7 mouse cellular contexts compared by ENCODE assay signal in the genomic region with DNA sequence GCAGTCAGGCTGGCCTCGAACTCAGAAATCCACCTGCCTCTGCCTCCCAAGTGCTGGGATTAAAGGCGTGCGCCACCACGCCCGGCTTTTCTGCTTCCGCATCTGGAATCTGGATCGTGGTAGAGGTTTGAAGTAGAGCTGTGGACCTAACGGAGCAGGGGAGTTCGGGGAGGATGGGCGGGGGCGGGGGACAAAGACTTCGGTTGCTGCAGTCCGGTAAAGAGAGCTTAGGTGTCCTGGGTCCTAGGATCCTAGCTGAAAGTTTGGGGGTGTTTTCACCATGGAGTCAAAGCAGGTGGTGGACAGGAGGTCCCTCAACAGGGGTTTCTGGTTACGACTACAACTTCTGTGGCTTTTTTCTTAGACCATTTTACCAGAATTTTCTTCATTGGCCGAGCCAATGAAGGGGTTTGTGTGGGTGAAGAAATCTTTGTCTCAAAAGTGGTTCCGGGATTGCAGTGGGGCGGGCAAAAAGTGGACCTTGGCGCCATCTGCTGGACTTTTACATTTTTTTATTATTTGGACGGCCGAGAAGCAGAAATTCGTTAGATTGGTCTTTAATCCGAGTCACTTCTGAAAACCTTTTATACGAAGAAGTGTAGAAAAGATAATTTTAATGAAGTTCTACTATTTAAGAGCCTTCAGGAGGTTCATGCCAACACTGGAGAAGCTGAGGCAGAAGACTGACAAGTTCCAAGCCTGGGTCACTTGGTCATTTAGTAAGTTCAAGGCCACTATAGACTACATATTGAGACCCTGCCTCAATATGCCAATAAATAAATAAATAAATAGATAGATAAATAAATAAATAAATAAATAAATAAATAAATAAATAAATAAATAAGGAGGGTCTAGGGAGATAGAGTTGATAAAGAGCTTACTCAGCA. TPM values are rescaled to one million over a fixed set of nuclear protein-coding genes. Genes with fewer than 3 reads are reported as not detected.
DNase-seq lines count a peak whose midpoint lies in the region.
"Not testable (repeated sequence)": the region's sequence is repeated elsewhere in the genome, so short reads cannot be mapped to it uniquely, and the experiment has no call there.

No protein-coding gene starts in this region.

- H3K4me1 ChIP-seq in heart, embryonic 10.5 days: not testable (repeated sequence)

- WGBS in heart, embryonic 10.5 days: 32% methylated on average over 23 of the region's 23 CpGs

- DNase-seq in adrenal gland, postnatal 14 days: peak; percentile 69
- peak; percentile 56 for DNase-seq in embryo, embryonic 9.5 days (ENCODE audit: extremely low spot score)
- peak; percentile 73 for DNase-seq in heart, embryonic 10.5 days (ENCODE audit: low spot score)
- DNase-seq in kidney, adult 11 months: peak; percentile 40
- DNase-seq in left cerebral cortex, postnatal 10 days (ENCODE audit: extremely low spot score in 1 of 2, low spot score in 2 of 2): peak; percentile 33 to 48
- DNase-seq in lung, postnatal 25 days (ENCODE audit: low spot score): peak; percentile 59
- peak; percentile 57 for DNase-seq in retina, postnatal 1 day

- not testable (repeated sequence) for H3K4me3 ChIP-seq in heart, embryonic 10.5 days

- H3K27ac ChIP-seq in heart, embryonic 10.5 days: not testable (repeated sequence)

- intact Hi-C loops in left cerebral cortex, postnatal 10 days (cut with DNase I): loop anchor here (5.0 to 10.0 kb wide), 2 partner anchors 178 to 741 kb away; no protein-coding TSS in a partner anchor

- H3K36me3 ChIP-seq in heart, embryonic 10.5 days: not testable (repeated sequence)

- H3K27me3 ChIP-seq in heart, embryonic 10.5 days (ENCODE audit: insufficient read depth, poor library complexity, severe bottlenecking): not testable (repeated sequence)

- not testable (repeated sequence) for H3K9me3 ChIP-seq in heart, embryonic 10.5 days

RNA-seq across cellular contexts. Expression of a gene that starts 21.5 kb away (rescaled TPM):
- 19.7 and 32.4 TPM in 2 replicates for total RNA-seq in adrenal gland, postnatal 14 days (2021)
- polyA plus RNA-seq in heart, embryonic 10.5 days (2016; fragmentation: Nextera tagmentation; extraction: Ambion mirVana): 11.3 and 12.1 TPM in 2 replicates
- 10 to 100 TPM; 16.7 to 20.6 TPM for total RNA-seq in left cerebral cortex, postnatal 10 days (2021)

RNA-seq across cellular contexts. Expression of a gene that starts 22.0 kb away (rescaled TPM):
- total RNA-seq in adrenal gland, postnatal 14 days (2021): 146 and 157 TPM in 2 replicates
- polyA plus RNA-seq in heart, embryonic 10.5 days (2016; fragmentation: Nextera tagmentation; extraction: Ambion mirVana): 64.5 and 77.2 TPM in 2 replicates
- 10 to 100 TPM; 26.0 to 27.1 TPM for total RNA-seq in left cerebral cortex, postnatal 10 days (2021)
